Mouse (Mus musculus) Patski (cell line): ENCODE results near the gene Hdc. TPM values are rescaled to one million over a fixed set of nuclear protein-coding genes. Genes with fewer than 3 reads are reported as not detected.

Experiments used
- ATAC-seq: fragments of 100-300 bp; one replicate; pipeline ENCODE4 v1.8.0; 2021
- CTCF ChIA-PET: fragments of 350-600 bp; sonication (Branson Sonifier 250); formaldehyde crosslinking; loops from one replicate; lab custom pipeline; 2022; ENCODE audit warnings: inconsistent platforms; lab: Charles Lee
- POLR2A ChIA-PET: fragments of 350-600 bp; sonication (Branson Sonifier 250); formaldehyde crosslinking; loops from one replicate; lab custom pipeline; 2022; ENCODE audit warnings: antibody characterized with exemption, inconsistent platforms; lab: Charles Lee
- DNase-seq: peaks from one replicate; pipeline ENCODE4 v3.0.0-alpha.2; 2011; ENCODE audit warnings: low read depth, low spot score
- H3K27me3 ChIP-seq: fragments of 371-371 bp; one replicate; pipeline ENCODE4 v1.5.1; 2021
- CTCF ChIP-seq: fragments of 100-300 bp; IDR thresholded peaks from one replicate; pipeline ENCODE4 v1.5.1; 2021
- in situ Hi-C: fragments of 300-500 bp; cut with MboI; formaldehyde crosslinking; loops from 3 replicates; pipeline ENCODE4 v1.11.1; 2018; ENCODE audit warnings: low pct_unique_long_range_greater_than_20kb, mixed read lengths
- polyA plus RNA-seq: library from polyadenylated mRNA; unstranded; gene quantifications from one replicate; pipeline ENCODE4 v1.2.3, GENCODE M21; 2021

Gene Hdc
- polyA plus RNA-seq = 0.12 TPM

DNA sequence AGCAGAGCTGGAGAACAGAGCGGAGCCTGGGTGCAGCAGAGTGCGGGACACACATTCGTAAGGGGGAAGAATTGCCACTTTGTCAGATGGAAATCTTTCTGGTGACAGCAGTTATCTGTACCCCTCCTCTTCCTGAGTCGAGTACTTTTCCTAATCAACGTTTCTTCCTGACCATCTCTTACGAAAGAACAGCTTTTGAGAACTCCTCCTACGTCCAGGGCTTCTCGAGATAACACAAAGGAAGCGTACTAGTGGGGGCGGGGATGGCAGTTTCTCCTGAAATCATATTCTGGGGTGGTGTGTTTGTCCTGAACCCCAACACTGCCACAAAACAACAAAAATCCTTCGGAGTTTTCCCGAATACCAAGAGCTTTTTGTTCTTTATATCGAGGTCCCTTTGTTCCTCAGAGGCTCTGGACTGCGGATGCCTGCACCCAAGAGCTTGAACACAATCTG, at the start of gene Hdc:
Gene Hdc (minus strand): TSS at position 51 of the 456 bp plus-strand sequence.
- no peak for ATAC-seq
- no peaks in the 10 kb centered on the region for H3K27me3 ChIP-seq
- in situ Hi-C loops = no loop called here
- ChIA-PET POLR2A (interaction anchor here (0.6 kb wide), 1 partner anchor 40 kb away, joined by 4 read pairs; no protein-coding TSS in a partner anchor), CTCF (interaction anchor here (1.5 kb wide), 1 partner anchor 10 kb away, joined by 3 read pairs; no protein-coding TSS in a partner anchor)
- DNase-seq = no peak
- TF ChIP-seq CTCF = no peak

DNA sequence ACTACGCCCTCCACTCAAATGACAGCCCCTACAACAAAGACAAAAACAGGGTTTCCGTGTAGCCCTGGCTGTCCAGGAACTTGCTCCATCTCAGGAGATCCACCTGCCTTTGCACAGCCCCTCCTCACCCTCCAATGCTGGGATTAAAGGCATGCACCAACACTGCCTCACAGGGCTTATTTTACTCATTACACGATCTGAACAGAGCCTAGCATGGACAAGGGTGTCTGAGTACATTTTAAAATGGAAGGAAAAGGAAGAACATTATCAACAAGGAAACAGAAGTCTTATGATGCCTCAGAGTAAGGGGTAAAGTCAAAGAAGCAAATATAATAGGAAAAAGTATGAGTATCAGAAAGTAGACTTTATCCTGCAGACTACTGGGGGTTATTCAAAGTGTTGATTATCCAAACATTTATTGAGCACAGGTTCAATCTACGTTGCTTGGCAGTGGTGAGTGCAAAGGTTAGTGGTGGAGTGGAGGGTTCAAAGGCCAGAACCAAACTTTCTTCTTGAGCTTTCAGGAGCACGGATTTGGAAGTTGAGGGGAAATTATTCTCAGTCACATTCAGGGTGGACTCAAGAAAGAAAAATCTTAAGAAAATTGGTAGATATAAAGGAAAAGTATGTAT, 49.6 kb upstream of the Hdc start:
- ChIA-PET CTCF (no interaction called here), POLR2A (no interaction called here)
- in situ Hi-C loops = no loop called here
- no peak for ATAC-seq
- no peak for TF ChIP-seq CTCF
- DNase-seq = no peak
- H3K27me3 ChIP-seq = no peaks in the 10 kb centered on the region

DNA sequence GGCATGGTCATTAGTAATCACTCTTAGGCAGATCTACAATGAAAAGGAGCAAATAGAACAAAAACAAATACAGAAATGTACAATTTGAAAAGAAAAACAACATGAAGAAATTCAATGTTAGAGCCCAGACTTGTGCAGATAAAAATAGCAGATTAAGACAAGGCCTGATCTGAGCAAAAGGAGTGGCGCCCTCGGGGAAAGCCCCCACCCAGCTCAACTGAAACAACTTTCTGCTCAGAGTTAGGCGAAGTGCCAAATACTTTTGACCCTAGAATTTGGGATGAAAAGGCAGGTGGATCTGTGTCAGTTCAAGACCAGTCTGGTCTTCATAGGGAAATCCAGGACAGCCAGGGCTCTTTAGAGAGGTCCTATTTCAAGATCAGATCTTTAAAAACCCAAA, 46.9 kb upstream of the Hdc start:
- no peaks in the 10 kb centered on the region for H3K27me3 ChIP-seq
- ATAC-seq = no peak
- DNase-seq = no peak
- ChIA-PET POLR2A (interaction anchor here (0.7 kb wide), 1 partner anchor 21 kb away, joined by 3 read pairs; no protein-coding TSS in a partner anchor), CTCF (no interaction called here)
- in situ Hi-C loops = no loop called here
- TF ChIP-seq CTCF = no peak

DNA sequence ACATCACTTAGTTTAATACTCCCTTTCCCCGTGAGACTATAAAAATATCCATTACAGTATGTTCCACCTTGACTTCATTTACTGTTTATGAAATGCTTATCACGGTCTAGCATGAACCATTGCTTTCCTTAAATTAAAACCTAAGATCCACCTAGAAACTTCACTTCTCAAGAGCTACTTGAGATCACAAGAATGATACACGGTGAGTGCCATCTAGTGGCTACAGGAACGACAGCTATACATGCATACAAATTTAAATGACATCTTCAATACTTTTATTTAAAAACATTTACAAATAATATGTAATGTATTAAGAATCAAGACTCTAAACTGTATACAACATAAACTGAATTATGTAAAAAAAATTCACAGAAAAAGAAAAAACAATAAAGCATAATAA, 44.4 kb upstream of the Hdc start:
- ChIA-PET CTCF (interaction anchor here (0.6 to 1.4 kb wide), 5 partner anchors 15 to 69 kb away, joined by 3 to 6 read pairs (median 3); no protein-coding TSS in a partner anchor), POLR2A (no interaction called here)
- in situ Hi-C loops = no loop called here
- DNase-seq (no peak), ATAC-seq (no peak)
- TF ChIP-seq CTCF = peak; percentile 59
- H3K27me3 ChIP-seq = no peaks in the 10 kb centered on the region

- no peak for TF ChIP-seq CTCF
- CTCF ChIA-PET = interaction anchor here (0.9 to 2.4 kb wide), 3 partner anchors 8 to 59 kb away, joined by 3 to 9 read pairs (median 4); no protein-coding TSS in a partner anchor
- in situ Hi-C loops = no loop called here
- ATAC-seq (no peak), DNase-seq (no peak)
- H3K27me3 ChIP-seq = no peaks in the 10 kb centered on the region
- POLR2A ChIA-PET = interaction anchor here (1.5 kb wide), 1 partner anchor 11 kb away, joined by 3 read pairs; no protein-coding TSS in a partner anchor
Observed at GRCm38 (mm10) chr2:126652929-126653328, 33.8 kb upstream of the Hdc start.

DNA sequence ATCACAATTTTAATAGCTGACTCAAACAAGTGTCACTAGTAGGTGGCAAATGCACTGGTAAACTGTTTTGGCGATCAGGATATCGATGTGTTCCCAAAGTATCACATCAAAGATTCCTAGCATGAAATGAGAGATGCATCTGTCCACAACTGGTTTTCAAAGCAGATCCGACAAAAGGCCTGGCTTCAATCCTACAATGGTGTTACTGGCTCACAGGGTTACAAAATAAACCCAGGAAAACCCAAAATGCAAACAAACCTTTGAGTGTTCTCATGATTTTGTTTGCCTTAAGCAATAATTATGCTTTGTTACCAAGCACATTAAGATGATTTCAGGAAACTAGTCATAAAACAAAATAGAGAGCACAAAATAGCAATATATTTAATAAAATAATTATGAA, 28.7 kb upstream of the Hdc start:
- ChIA-PET POLR2A (no interaction called here), CTCF (no interaction called here)
- H3K27me3 ChIP-seq = no peaks in the 10 kb centered on the region
- TF ChIP-seq CTCF = no peak
- DNase-seq (no peak), ATAC-seq (no peak)
- in situ Hi-C loops = no loop called here

DNA sequence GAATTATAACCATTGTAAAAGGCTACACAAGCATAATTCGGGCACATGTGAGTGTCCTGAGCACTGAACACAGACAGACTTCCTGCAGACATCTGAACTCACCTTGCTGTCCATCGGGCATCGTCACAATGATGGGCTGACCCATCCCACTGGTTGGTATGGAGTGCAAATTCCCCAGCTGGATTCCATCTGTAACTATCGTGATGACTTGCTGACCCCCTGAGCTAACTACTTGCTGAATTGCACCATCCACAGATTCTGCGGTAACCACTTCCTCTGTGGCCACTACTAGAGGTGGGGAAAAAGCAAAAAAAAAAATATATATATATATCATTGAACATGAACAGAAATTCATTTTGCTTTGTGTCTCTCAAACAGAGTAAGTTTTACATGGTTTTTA, 27.4 kb upstream of the Hdc start:
- TF ChIP-seq CTCF = no peak
- in situ Hi-C loops = no loop called here
- H3K27me3 ChIP-seq = no peaks in the 10 kb centered on the region
- ChIA-PET POLR2A (no interaction called here), CTCF (no interaction called here)
- ATAC-seq (no peak), DNase-seq (no peak)

DNA sequence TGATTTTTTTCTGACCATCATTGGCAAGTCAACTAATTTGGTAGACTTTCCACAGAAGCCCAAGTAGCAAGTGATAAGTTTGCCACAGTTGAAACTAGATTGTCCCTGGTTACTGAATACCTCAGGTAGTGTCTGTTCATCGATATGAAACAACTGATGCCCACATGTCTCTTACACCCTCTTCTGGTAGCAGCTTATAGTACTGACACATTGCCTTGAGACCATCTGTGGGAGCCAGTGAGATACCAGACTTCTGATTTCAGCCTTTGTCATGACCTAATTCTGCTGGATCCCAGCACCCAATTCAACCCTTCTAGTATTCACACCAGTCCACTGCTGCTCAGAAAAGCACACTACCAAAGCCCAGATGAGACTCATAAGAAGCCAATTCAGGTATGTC, 25.7 kb upstream of the Hdc start:
- peak; percentile 22 for TF ChIP-seq CTCF

DNA sequence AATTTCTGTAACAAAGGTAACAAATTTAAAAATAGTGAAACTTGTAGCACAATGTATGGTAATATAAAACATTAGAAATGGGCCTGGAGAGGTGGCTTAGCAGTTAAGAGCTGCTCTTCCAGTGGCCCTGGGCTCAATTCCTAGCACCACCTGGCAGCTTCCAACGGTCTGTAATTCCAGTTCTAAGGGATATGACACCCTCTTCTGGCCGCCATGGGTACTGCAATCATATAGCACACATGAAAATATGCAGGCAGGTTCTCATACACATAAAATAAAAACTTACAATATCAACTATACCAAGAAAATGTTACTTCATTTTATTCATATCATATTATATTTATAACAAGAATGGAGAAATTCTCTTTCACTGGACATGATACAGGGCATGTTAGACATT, 21.2 kb upstream of the Hdc start:
- no peak for DNase-seq
- POLR2A ChIA-PET = no interaction called here
- no peaks in the 10 kb centered on the region for H3K27me3 ChIP-seq
- TF ChIP-seq CTCF = peak; percentile 53
- in situ Hi-C loops = no loop called here
- no peak for ATAC-seq
- CTCF ChIA-PET = interaction anchor here (1.3 to 1.4 kb wide), 2 partner anchors 11 to 46 kb away, joined by 4 to 5 read pairs; no protein-coding TSS in a partner anchor

More for the DNA sequence above, 25.7 kb upstream of the Hdc start:
- CTCF ChIA-PET = interaction anchor here (1.2 to 1.8 kb wide), 3 partner anchors 15 to 51 kb away, joined by 5 to 9 read pairs (median 7); no protein-coding TSS in a partner anchor
- in situ Hi-C loops = no loop called here
- POLR2A ChIA-PET = no interaction called here
- ATAC-seq (no peak), DNase-seq (no peak)
- H3K27me3 ChIP-seq = no peaks in the 10 kb centered on the region

- no peak for TF ChIP-seq CTCF
- CTCF ChIA-PET = interaction anchor here (1.0 to 1.5 kb wide), 3 partner anchors 15 to 22 kb away, joined by 4 to 5 read pairs (median 4); no protein-coding TSS in a partner anchor
- POLR2A ChIA-PET = no interaction called here
- in situ Hi-C loops = no loop called here
- no peaks in the 10 kb centered on the region for H3K27me3 ChIP-seq
- ATAC-seq = no peak
- DNase-seq = no peak
Observed at GRCm38 (mm10) chr2:126635939-126636823, 17.1 kb upstream of the Hdc start.
